Mouse (Mus musculus) embryonic fibroblast, embryonic 13.5 days (primary cell): ENCODE measurements around the gene Sgms2. TPM values are rescaled to one million over a fixed set of nuclear protein-coding genes. Genes with fewer than 3 reads are reported as not detected.

Experiments
- H3K27ac ChIP-seq: 2 replicates; pipeline ENCODE4 v1.5.1; 2012; ENCODE audit warnings: low read length, control low read depth, inconsistent platforms; ENCODE audit not compliant: insufficient read depth
- H3K4me1 ChIP-seq: 2 replicates; pipeline ENCODE4 v1.6.1; 2011; ENCODE audit warnings: low read length; ENCODE audit not compliant: control insufficient read depth, insufficient read depth
- H3K4me3 ChIP-seq: 2 replicates; pipeline ENCODE4 v1.5.1; 2011; ENCODE audit warnings: mild to moderate bottlenecking, control low read depth, low read length; ENCODE audit not compliant: insufficient read depth
- CTCF ChIP-seq: IDR thresholded peaks from 2 replicates; pipeline ENCODE4 v1.5.1; 2011; ENCODE audit warnings: mild to moderate bottlenecking, control low read depth, low read length, moderate library complexity, borderline replicate concordance; ENCODE audit not compliant: insufficient read depth
- POLR2A ChIP-seq: IDR thresholded peaks from 2 replicates; pipeline ENCODE4 v1.6.1; 2011; ENCODE audit warnings: low read depth, mild to moderate bottlenecking, control low read depth, low read length, moderate library complexity
- polyA plus RNA-seq: library from polyadenylated mRNA; stranded (reverse); fragments of >200 nt; gene quantifications from 2 replicates; pipeline ENCODE4 v1.2.4, GENCODE M21; 2011; ENCODE audit warnings: low read depth; ENCODE audit not compliant: missing spikeins, insufficient read length

Gene Sgms2
- polyA plus RNA-seq, 1 experiment: 11.9 TPM

DNA sequence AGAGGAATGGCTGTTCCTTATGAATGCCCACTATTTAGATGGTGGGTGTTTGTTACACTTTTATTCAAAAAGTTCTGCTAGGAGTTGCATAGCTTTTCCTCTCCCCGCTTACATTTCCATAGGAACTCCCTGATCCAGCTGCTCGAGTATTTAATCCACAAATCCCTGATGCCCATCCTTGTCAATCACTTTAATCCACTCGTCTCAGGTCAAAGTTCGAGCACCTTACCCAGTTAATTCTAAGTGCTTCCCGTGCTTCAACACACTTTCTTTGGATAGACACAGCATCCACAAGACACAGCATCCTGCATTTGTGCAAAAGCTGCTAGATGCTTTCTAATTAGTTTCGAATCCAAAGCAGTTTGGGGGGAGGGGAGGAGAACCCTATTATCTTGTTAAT lies 220.8 kb downstream of the Sgms2 start:
- H3K4me3 ChIP-seq: no peak overlapping the region
- H3K27ac ChIP-seq: no peak overlapping the region
- peaks cover 3% of the 10 kb centered on the region; the same call in 1 of the 2 replicates for H3K4me1 ChIP-seq
- TF ChIP-seq POLR2A (no peak), CTCF (no peak)

Other genes starting within 250 kb of the Sgms2 start
- gene Hadh, start 219.3 kb downstream of the Sgms2 start, polyA plus RNA-seq: 53.8 and 69.1 TPM in 2 replicates
- gene Cyp2u1, start 188.2 kb downstream of the Sgms2 start, polyA plus RNA-seq: 2.5 and 3.0 TPM in 2 replicates
- gene Papss1, start 73.4 kb upstream of the Sgms2 start, polyA plus RNA-seq: 35.8 and 44.8 TPM in 2 replicates